Mouse (Mus musculus) lung, postnatal 0 days (tissue): Measurements from ENCODE around the gene Lrmda.

ENCODE experiments used
- CTCF ChIP-seq: IDR thresholded peaks from 2 replicates; pipeline ENCODE4 v1.5.1; 2016; ENCODE audit warnings: antibody characterized with exemption, mild to moderate bottlenecking
- EP300 ChIP-seq: IDR thresholded peaks from 2 replicates; pipeline ENCODE4 v1.6.1; 2016; ENCODE audit warnings: antibody characterized with exemption, mild to moderate bottlenecking, control low read depth

- TF ChIP-seq CTCF (no peak), EP300 (no peak)
Measured at GRCm38 (mm10) chr14:22364771-22365355, 345.4 kb downstream of the Lrmda start.
